Mouse (Mus musculus) liver, embryonic 15.5 days (tissue): ENCODE results near the gene Tmc4. TPM values are rescaled to one million over a fixed set of nuclear protein-coding genes. Genes with fewer than 3 reads are reported as not detected.
"Not testable (repeated sequence)": the region's sequence is repeated elsewhere in the genome, so short reads cannot be mapped to it uniquely, and the experiment has no call there.

ENCODE experiments used
- ATAC-seq: fragments of 200-750 bp; cut with Nextera tagmentation; 2 replicates; pipeline ENCODE4 v1.8.0; 2017; ENCODE audit warnings: moderate number of reproducible peaks, mild to moderate bottlenecking, moderate library complexity; ENCODE audit not compliant: insufficient read depth
- H3K27ac ChIP-seq: fragments of 300-500 bp; sonication (generic); replicated peaks from 2 replicates; pipeline ENCODE4 v1.5.1; 2015; ENCODE audit warnings: mild to moderate bottlenecking, inconsistent platforms
- H3K27me3 ChIP-seq: fragments of 300-500 bp; sonication (generic); 2 replicates; pipeline ENCODE4 v1.6.1; 2015; ENCODE audit warnings: mild to moderate bottlenecking, inconsistent platforms
- H3K36me3 ChIP-seq: fragments of 300-500 bp; sonication (generic); replicated peaks from 2 replicates; pipeline ENCODE4 v1.6.1; 2015; ENCODE audit warnings: moderate library complexity, mild to moderate bottlenecking, inconsistent platforms
- H3K4me1 ChIP-seq: fragments of 300-500 bp; sonication (generic); replicated peaks from 2 replicates; pipeline ENCODE4 v1.6.1; 2015; ENCODE audit warnings: inconsistent platforms
- H3K4me2 ChIP-seq: fragments of 300-500 bp; sonication (generic); 2 replicates; pipeline ENCODE4 v1.6.1; 2015; ENCODE audit warnings: moderate library complexity, mild to moderate bottlenecking, inconsistent platforms
- H3K4me3 ChIP-seq: fragments of 300-500 bp; sonication (generic); replicated peaks from 2 replicates; pipeline ENCODE4 v1.5.1; 2015; ENCODE audit warnings: mild to moderate bottlenecking, inconsistent platforms
- H3K9ac ChIP-seq: fragments of 300-500 bp; sonication (generic); 2 replicates; pipeline ENCODE4 v1.6.1; 2015; ENCODE audit warnings: moderate library complexity, mild to moderate bottlenecking, inconsistent platforms
- H3K9me3 ChIP-seq: fragments of 300-500 bp; sonication (generic); replicated peaks from 2 replicates; pipeline ENCODE4 v1.6.1; 2016; ENCODE audit warnings: inconsistent platforms
- WGBS: fragments of 180-500 bp; shearing (Covaris S2); methylation state at CpG from one replicate; pipeline ENCODE4 v1.1.7; 2015; ENCODE audit warnings: mixed read lengths; ENCODE audit not compliant: insufficient replicate concordance; 5-methylcytosine and 5-hydroxymethylcytosine counted together
- polyA plus RNA-seq: library from polyadenylated mRNA; unstranded; fragments of >200 nt; fragmentation: Nextera tagmentation; extraction: Ambion mirVana; gene quantifications from 2 replicates; pipeline ENCODE4 v1.2.1, GENCODE M21; 2015

Tmc4 gene
- 4.0 and 5.1 TPM in 2 replicates for polyA plus RNA-seq

GRCm38 (mm10) chr7:3677342-3677741 is at the start of gene Tmc4:
Gene Tmc4 (minus strand): TSS chr7:3677553.
- Histone ChIP-seq H3K9me3 (no peaks in the 10 kb centered on the region), H3K27ac (no peak within 1 kb of the TSS), H3K4me2 (no peak within 1 kb of the TSS), H3K4me3 (no peak within 1 kb of the TSS), H3K36me3 (0 out of 2 replicates have a peak, but pooled peaks cover 6% of the 10 kb centered on the region), H3K9ac (no peak within 1 kb of the TSS), H3K4me1 (no peaks in the 10 kb centered on the region; the same call in 1 of the 2 replicates), H3K27me3 (no peaks in the 10 kb centered on the region)
- 63% methylated on average over 9 of the region's 9 CpGs for WGBS
- ATAC-seq = no peak

GRCm38 (mm10) chr7:3725459-3725858 is 48.1 kb upstream of the Tmc4 start:
- not testable (repeated sequence) for H3K4me3 ChIP-seq, H3K27me3 ChIP-seq, H3K9ac ChIP-seq, H3K36me3 ChIP-seq, H3K27ac ChIP-seq, H3K4me2 ChIP-seq, H3K4me1 ChIP-seq, H3K9me3 ChIP-seq, ATAC-seq

- H3K36me3 ChIP-seq, H3K27me3 ChIP-seq, ATAC-seq, H3K4me1 ChIP-seq, H3K9ac ChIP-seq, H3K9me3 ChIP-seq, H3K27ac ChIP-seq, H3K4me2 ChIP-seq, H3K4me3 ChIP-seq: not testable (repeated sequence)
- 12% methylated on average over 1 of the region's 3 CpGs for WGBS
Observed at GRCm38 (mm10) chr7:3720268-3720667, 42.9 kb upstream of the Tmc4 start, which contains the start of gene Pirb. Gene Pirb (minus strand): TSS chr7:3720391.

GRCm38 (mm10) chr7:3715249-3715648 is 37.9 kb upstream of the Tmc4 start:
- Histone ChIP-seq H3K27ac (no peak overlapping the region), H3K27me3 (no peaks in the 10 kb centered on the region), H3K36me3 (no peaks in the 10 kb centered on the region), H3K9me3 (no peaks in the 10 kb centered on the region), H3K4me2 (no peak overlapping the region; the same call in 1 of the 2 replicates), H3K4me3 (no peak overlapping the region), H3K4me1 (no peaks in the 10 kb centered on the region), H3K9ac (no peak overlapping the region)
- 8% methylated on average over 1 of the region's 1 CpGs for WGBS
- ATAC-seq = no peak

GRCm38 (mm10) chr7:3712264-3712942 is 35.0 kb upstream of the Tmc4 start:
- Histone ChIP-seq H3K4me1 (no peaks in the 10 kb centered on the region), H3K4me3 (no peak overlapping the region), H3K9ac (no peak overlapping the region), H3K27me3 (no peaks in the 10 kb centered on the region), H3K27ac (no peak overlapping the region), H3K4me2 (no peak overlapping the region), H3K36me3 (peaks cover 10% of the 10 kb centered on the region), H3K9me3 (no peaks in the 10 kb centered on the region)
- WGBS = 37% methylated on average over 5 of the region's 5 CpGs
- ATAC-seq = no peak

- ATAC-seq = no peak
- 39% methylated on average over 1 of the region's 1 CpGs for WGBS
- no peaks in the 10 kb centered on the region for H3K9me3 ChIP-seq
- H3K9ac ChIP-seq = no peak overlapping the region
- no peak overlapping the region for H3K4me2 ChIP-seq
- H3K4me1 ChIP-seq = peaks cover 21% of the 10 kb centered on the region
- H3K27me3 ChIP-seq = no peaks in the 10 kb centered on the region
- H3K36me3 ChIP-seq = peaks cover 35% of the 10 kb centered on the region
- H3K4me3 ChIP-seq = no peak overlapping the region
- no peak overlapping the region for H3K27ac ChIP-seq
Observed at GRCm38 (mm10) chr7:3709000-3709399, 31.6 kb upstream of the Tmc4 start.

GRCm38 (mm10) chr7:3708447-3708980 is 31.2 kb upstream of the Tmc4 start:
- Histone ChIP-seq H3K27ac (0 out of 2 replicates have a peak overlapping the region, but pooled peaks have one; percentile 43), H3K36me3 (peaks cover 35% of the 10 kb centered on the region), H3K4me1 (peaks cover 22% of the 10 kb centered on the region)
- H3K27me3 ChIP-seq, H3K9ac ChIP-seq, H3K4me3 ChIP-seq, H3K9me3 ChIP-seq, H3K4me2 ChIP-seq, ATAC-seq: not testable (repeated sequence)
- WGBS = 23% methylated on average over 5 of the region's 5 CpGs

- no peaks in the 10 kb centered on the region for H3K27me3 ChIP-seq
- 26% methylated on average over 7 of the region's 7 CpGs for WGBS
- ATAC-seq = no peak
- peaks cover 35% of the 10 kb centered on the region for H3K36me3 ChIP-seq
- no peak overlapping the region for H3K4me2 ChIP-seq
- peaks cover 28% of the 10 kb centered on the region for H3K4me1 ChIP-seq
- no peak overlapping the region for H3K4me3 ChIP-seq
- no peak overlapping the region for H3K9ac ChIP-seq
- no peaks in the 10 kb centered on the region for H3K9me3 ChIP-seq
- peak overlapping the region; percentile 43; the same call in 1 of the 2 replicates for H3K27ac ChIP-seq
Observed at GRCm38 (mm10) chr7:3707568-3708413, 30.4 kb upstream of the Tmc4 start.

GRCm38 (mm10) chr7:3707027-3707426 is 29.7 kb upstream of the Tmc4 start:
- no peak for ATAC-seq
- Histone ChIP-seq H3K4me1 (peaks cover 31% of the 10 kb centered on the region), H3K36me3 (peaks cover 35% of the 10 kb centered on the region), H3K4me3 (peak overlapping the region; percentile 75; the same call in 1 of the 2 replicates), H3K4me2 (0 out of 2 replicates have a peak overlapping the region, but pooled peaks have one; percentile 83), H3K27me3 (no peaks in the 10 kb centered on the region), H3K9me3 (no peaks in the 10 kb centered on the region), H3K9ac (no peak overlapping the region), H3K27ac (peak overlapping the region; percentile 93; the same call in 1 of the 2 replicates)
- WGBS = 20% methylated on average over 4 of the region's 4 CpGs

- Histone ChIP-seq H3K9ac (peak overlapping the region; percentile 66), H3K27me3 (no peaks in the 10 kb centered on the region), H3K4me1 (peaks cover 31% of the 10 kb centered on the region), H3K36me3 (peaks cover 35% of the 10 kb centered on the region), H3K4me3 (peak overlapping the region; percentile 75), H3K4me2 (peak overlapping the region; percentile 83), H3K27ac (peak overlapping the region; percentile 93), H3K9me3 (no peaks in the 10 kb centered on the region)
- 30% methylated on average over 11 of the region's 11 CpGs for WGBS
- no peak for ATAC-seq
Observed at GRCm38 (mm10) chr7:3706343-3706934, 29.1 kb upstream of the Tmc4 start.

- Histone ChIP-seq H3K4me1 (peaks cover 31% of the 10 kb centered on the region), H3K27me3 (no peaks in the 10 kb centered on the region), H3K4me3 (peak overlapping the region; percentile 75), H3K36me3 (peaks cover 35% of the 10 kb centered on the region), H3K9me3 (no peaks in the 10 kb centered on the region), H3K9ac (peak overlapping the region; percentile 66), H3K4me2 (peak overlapping the region; percentile 83), H3K27ac (peak overlapping the region; percentile 93)
- no peak for ATAC-seq
- 16% methylated on average over 6 of the region's 6 CpGs for WGBS
Observed at GRCm38 (mm10) chr7:3705911-3706310, 28.6 kb upstream of the Tmc4 start.
